Mouse (Mus musculus) thymus, adult 2 months (tissue): ENCODE results near the gene AI837181. TPM values are rescaled to one million over a fixed set of nuclear protein-coding genes. Genes with fewer than 3 reads are reported as not detected.
A peak's percentile ranks its signal among the peaks of the same experiment; 100 is the strongest.

Experiments used
- DNase-seq: peaks from one replicate; pipeline ENCODE4 v3.0.0; 2021
- H3K27ac ChIP-seq: fragments of 200-500 bp; 2 replicates; pipeline ENCODE4 v1.5.1; 2012; ENCODE audit warnings: low read length, control low read depth; ENCODE audit not compliant: control insufficient read depth, insufficient read depth
- H3K27me3 ChIP-seq: fragments of 200-500 bp; 2 replicates; pipeline ENCODE4 v1.6.1; 2012; ENCODE audit warnings: mild to moderate bottlenecking, low read length, moderate library complexity, mixed read lengths; ENCODE audit not compliant: control insufficient read depth, insufficient read depth
- H3K36me3 ChIP-seq: fragments of 200-500 bp; 2 replicates; pipeline ENCODE4 v1.6.1; 2012; ENCODE audit warnings: mild to moderate bottlenecking, low read length, moderate library complexity; ENCODE audit not compliant: control insufficient read depth, insufficient read depth
- H3K4me1 ChIP-seq: fragments of 200-500 bp; replicated peaks from 2 replicates; pipeline ENCODE4 v1.6.1; 2012; ENCODE audit warnings: low read length; ENCODE audit not compliant: control insufficient read depth, insufficient read depth
- H3K4me3 ChIP-seq: fragments of 200-500 bp; 2 replicates; pipeline ENCODE4 v1.5.1; 2012; ENCODE audit warnings: mild to moderate bottlenecking, low read length, control low read depth, moderate library complexity; ENCODE audit not compliant: control insufficient read depth, insufficient read depth
- CTCF ChIP-seq: fragments of 200-500 bp; IDR thresholded peaks from 2 replicates; pipeline ENCODE4 v1.5.1; 2012; ENCODE audit warnings: mild to moderate bottlenecking, control low read depth, low read length, moderate library complexity, borderline replicate concordance; ENCODE audit not compliant: control insufficient read depth, poor library complexity, insufficient read depth; ENCODE audit errors: extremely low read depth
- POLR2A ChIP-seq: fragments of 200-500 bp; IDR thresholded peaks from 2 replicates; pipeline ENCODE4 v1.6.1; 2012; ENCODE audit warnings: mild to moderate bottlenecking, low read length, control low read depth, moderate library complexity; ENCODE audit not compliant: control insufficient read depth, poor library complexity, insufficient read depth; ENCODE audit errors: extremely low read depth
- WGBS: fragments of 180-500 bp; shearing (Covaris S2); methylation state at CpG from one replicate; pipeline ENCODE4 v1.1.7; 2018; 5-methylcytosine and 5-hydroxymethylcytosine counted together
- polyA plus RNA-seq: library from polyadenylated mRNA; depleted of rRNA; stranded (reverse); fragments of >200 nt; gene quantifications from 2 replicates; pipeline ENCODE4 v1.2.3, GENCODE M21; 2012

The AI837181 gene
- polyA plus RNA-seq, 1 experiment, result 149 TPM

DNA sequence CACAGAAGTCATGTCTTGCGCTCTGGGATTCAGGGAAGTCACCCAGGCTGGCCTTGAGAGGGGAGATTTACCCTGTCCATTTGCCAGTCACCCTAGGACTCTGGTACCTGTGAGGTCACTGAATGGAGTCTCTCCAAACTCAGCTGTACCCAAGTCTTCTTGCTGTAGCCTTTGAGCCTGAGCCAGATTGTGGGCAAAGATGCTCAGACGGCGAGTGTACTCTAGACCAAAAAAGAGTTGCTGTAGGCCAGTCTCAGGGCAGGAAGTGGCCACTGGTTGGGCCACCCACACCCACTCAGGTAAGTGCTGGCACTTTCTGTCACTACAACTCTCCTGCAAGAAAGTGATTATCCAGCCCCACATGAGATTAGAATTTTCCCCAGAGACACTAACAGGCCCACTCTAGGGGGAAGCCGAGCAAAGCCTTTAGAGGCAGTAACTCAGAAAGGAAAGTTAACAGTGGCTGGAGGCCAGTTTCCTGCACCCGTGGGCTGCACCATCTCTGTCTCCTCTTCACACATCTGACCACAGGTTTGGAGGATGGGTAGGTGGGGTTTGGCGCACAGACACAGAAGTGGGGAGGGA is 42.1 kb downstream of the AI837181 start:
- Histone ChIP-seq H3K36me3 (peaks cover 5% of the 10 kb centered on the region), H3K27me3 (no peaks in the 10 kb centered on the region), H3K4me3 (no peak overlapping the region), H3K4me1 (peaks cover 15% of the 10 kb centered on the region), H3K27ac (peak overlapping the region; percentile 23; the same call in 1 of the 2 replicates)
- WGBS, result 51% methylated on average over 6 of the region's 6 CpGs
- DNase-seq, result no peak
- TF ChIP-seq POLR2A (no peak), CTCF (no peak)

GRCm38 (mm10) chr19:5468374-5468773 is 43.4 kb downstream of the AI837181 start, which contains the start of gene Ctsw:
Gene Ctsw (minus strand): TSS chr19:5468507.
- TF ChIP-seq CTCF (no peak), POLR2A (0 out of 2 replicates have a peak, but pooled peaks have one; percentile 22)
- Histone ChIP-seq H3K27me3 (no peaks in the 10 kb centered on the region), H3K4me1 (peaks cover 15% of the 10 kb centered on the region), H3K27ac (peak within 1 kb of the TSS; percentile 7), H3K4me3 (0 out of 2 replicates have a peak within 1 kb of the TSS, but pooled peaks have one; percentile 1), H3K36me3 (peaks cover 5% of the 10 kb centered on the region)
- WGBS, result 9% methylated on average over 5 of the region's 5 CpGs
- peak; percentile 72 for DNase-seq

DNA sequence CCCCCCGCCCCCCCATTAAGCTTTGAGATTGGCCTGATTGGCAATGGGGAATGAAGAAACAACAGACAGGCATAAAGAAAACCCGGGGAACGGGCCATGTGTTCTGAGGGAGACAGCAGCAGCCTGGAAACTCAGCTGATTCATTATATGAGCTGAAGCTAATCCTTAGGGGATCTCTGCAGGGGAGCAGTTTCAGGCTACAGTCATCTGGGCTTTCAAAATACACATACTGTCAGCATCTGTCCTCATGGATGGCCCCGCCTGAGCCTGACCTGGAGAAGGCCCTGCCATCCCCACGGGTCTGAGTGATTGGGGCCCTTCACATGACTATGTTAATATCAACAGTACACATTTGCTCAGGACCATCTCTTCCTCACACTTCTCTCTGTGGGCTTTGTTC is 46.9 kb downstream of the AI837181 start:
- no peak for DNase-seq
- WGBS, result 81% methylated on average over 5 of the region's 5 CpGs
- Histone ChIP-seq H3K4me3 (no peak overlapping the region), H3K27ac (no peak overlapping the region), H3K27me3 (peaks cover 5% of the 10 kb centered on the region), H3K4me1 (peaks cover 24% of the 10 kb centered on the region), H3K36me3 (no peaks in the 10 kb centered on the region)
- TF ChIP-seq CTCF, result no peak
- no peak for TF ChIP-seq POLR2A

- Histone ChIP-seq H3K27ac (no peak overlapping the region), H3K27me3 (peaks cover 5% of the 10 kb centered on the region), H3K4me3 (no peak overlapping the region), H3K36me3 (no peaks in the 10 kb centered on the region), H3K4me1 (peaks cover 23% of the 10 kb centered on the region)
- 84% methylated on average over 3 of the region's 3 CpGs for WGBS
- no peak for TF ChIP-seq CTCF
- DNase-seq, result no peak
Measured at GRCm38 (mm10) chr19:5472857-5473256, 47.9 kb downstream of the AI837181 start.

GRCm38 (mm10) chr19:5473720-5474119 is 48.8 kb downstream of the AI837181 start, which contains the start of gene Efemp2:
Gene Efemp2 (plus strand): TSS chr19:5473954.
- DNase-seq, result peak; percentile 58
- TF ChIP-seq POLR2A, result no peak
- no peak for TF ChIP-seq CTCF
- H3K4me1 ChIP-seq, result peaks cover 14% of the 10 kb centered on the region
- peak within 1 kb of the TSS; percentile 46 for H3K4me3 ChIP-seq
- H3K27me3 ChIP-seq, result peaks cover 5% of the 10 kb centered on the region
- H3K36me3 ChIP-seq, result no peaks in the 10 kb centered on the region
- 31% methylated on average over 22 of the region's 22 CpGs for WGBS
- H3K27ac ChIP-seq, result no peak within 1 kb of the TSS

- peaks cover 11% of the 10 kb centered on the region for H3K4me1 ChIP-seq
- no peak for DNase-seq
- 6% methylated on average over 53 of the region's 68 CpGs for WGBS
- H3K4me3 ChIP-seq, result peak overlapping the region; percentile 45
- no peak overlapping the region for H3K27ac ChIP-seq
- no peak for TF ChIP-seq CTCF
- no peak for TF ChIP-seq POLR2A
- H3K27me3 ChIP-seq, result peaks cover 5% of the 10 kb centered on the region
- H3K36me3 ChIP-seq, result no peaks in the 10 kb centered on the region
Measured at GRCm38 (mm10) chr19:5474281-5475068, 49.5 kb downstream of the AI837181 start.
